Mouse (Mus musculus) bone marrow macrophage, adult 2 months (primary cell): ENCODE data around the gene Wfdc2. TPM values are rescaled to one million over a fixed set of nuclear protein-coding genes. Genes with fewer than 3 reads are reported as not detected.

Experiments used
- H3K27ac ChIP-seq: 2 replicates; pipeline ENCODE4 v1.5.1; 2012; ENCODE audit warnings: low read depth, low read length; ENCODE audit not compliant: insufficient read depth
- H3K4me1 ChIP-seq: 2 replicates; pipeline ENCODE4 v1.6.1; 2012; ENCODE audit warnings: low read length; ENCODE audit not compliant: control insufficient read depth, insufficient read depth
- H3K4me3 ChIP-seq: 2 replicates; pipeline ENCODE4 v1.5.1; 2012; ENCODE audit warnings: mild to moderate bottlenecking, low read length, moderate library complexity; ENCODE audit not compliant: insufficient read depth
- CTCF ChIP-seq: IDR thresholded peaks from 2 replicates; pipeline ENCODE4 v1.5.1; 2012; ENCODE audit warnings: low read depth, mild to moderate bottlenecking, low read length, moderate library complexity
- POLR2A ChIP-seq: IDR thresholded peaks from 2 replicates; pipeline ENCODE4 v1.6.1; 2012; ENCODE audit warnings: mild to moderate bottlenecking, low read depth, low read length, borderline replicate concordance
- polyA plus RNA-seq: library from polyadenylated mRNA; stranded (reverse); fragments of >200 nt; gene quantifications from 2 replicates; pipeline ENCODE4 v1.2.4, GENCODE M21; 2012; ENCODE audit not compliant: missing spikeins, insufficient read depth, insufficient read length

Gene Wfdc2
- polyA plus RNA-seq, 1 experiment, result not detected

DNA sequence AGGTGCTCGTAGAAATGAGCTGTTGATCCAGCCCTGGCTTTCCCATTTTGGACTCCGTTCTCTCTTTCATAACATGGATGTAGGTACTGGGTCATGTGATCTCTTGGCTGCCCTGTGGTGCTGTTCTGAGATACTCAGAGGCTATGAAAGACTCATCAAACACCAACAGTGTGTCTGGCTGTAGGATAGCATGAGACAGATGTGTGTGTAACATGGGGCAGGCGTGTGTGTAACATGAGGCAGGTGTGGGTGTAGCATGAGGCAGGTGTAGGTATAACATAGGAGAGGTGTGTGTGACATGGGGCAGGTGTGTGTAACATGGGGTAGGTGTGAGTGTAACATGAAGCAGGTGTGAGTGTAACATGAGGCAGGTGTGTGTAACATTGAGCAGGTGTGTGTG lies 53.2 kb downstream of the Wfdc2 start:
- Histone ChIP-seq H3K27ac (no peak overlapping the region), H3K4me3 (no peak overlapping the region), H3K4me1 (no peaks in the 10 kb centered on the region)
- TF ChIP-seq POLR2A (no peak), CTCF (no peak)

Other genes starting within 250 kb of the Wfdc2 start
- gene Svs6, start 245.7 kb upstream of the Wfdc2 start, polyA plus RNA-seq, result not detected in 2 replicates
- gene Svs5, start 229.7 kb upstream of the Wfdc2 start, polyA plus RNA-seq, result not detected in 2 replicates
- gene Slpi, start 173.3 kb upstream of the Wfdc2 start, polyA plus RNA-seq, result 2.1 and 2.3 TPM in 2 replicates
- gene Rbpjl, start 159.3 kb upstream of the Wfdc2 start, polyA plus RNA-seq, result not detected in 2 replicates
- not detected in 2 replicates for gene Matn4, start 157.3 kb upstream of the Wfdc2 start, polyA plus RNA-seq
- 125 and 132 TPM in 2 replicates for gene Sdc4, start 118.5 kb upstream of the Wfdc2 start, polyA plus RNA-seq
- 33.3 and 33.9 TPM in 2 replicates for gene Sys1, start 105.4 kb upstream of the Wfdc2 start, polyA plus RNA-seq
- not detected in 2 replicates for gene Gm20458, start 101.4 kb upstream of the Wfdc2 start, polyA plus RNA-seq
- gene Trp53tg5, start 88.7 kb upstream of the Wfdc2 start, polyA plus RNA-seq, result not detected in 2 replicates
- gene Dbndd2, start 76.3 kb upstream of the Wfdc2 start, polyA plus RNA-seq, result 67.6 and 75.8 TPM in 2 replicates
- gene Pigt, start 64.9 kb upstream of the Wfdc2 start, polyA plus RNA-seq, result 58.5 and 80.9 TPM in 2 replicates
- not detected in 2 replicates for gene Spint3, start 11.0 kb downstream of the Wfdc2 start, polyA plus RNA-seq
- gene Wfdc6a, start 23.0 kb downstream of the Wfdc2 start, polyA plus RNA-seq, result not detected in 2 replicates
- gene Eppin, start 31.2 kb downstream of the Wfdc2 start, polyA plus RNA-seq, result not detected in 2 replicates
- not detected in 2 replicates for gene Wfdc6b, start 51.1 kb downstream of the Wfdc2 start, polyA plus RNA-seq
- not detected in 2 replicates for gene Wfdc8, start 51.2 kb downstream of the Wfdc2 start, polyA plus RNA-seq
- not detected in 2 replicates for gene Wfdc16, start 76.4 kb downstream of the Wfdc2 start, polyA plus RNA-seq
- not detected in 2 replicates for gene Wfdc10, start 93.6 kb downstream of the Wfdc2 start, polyA plus RNA-seq
- not detected in 2 replicates for gene Wfdc9, start 94.2 kb downstream of the Wfdc2 start, polyA plus RNA-seq
- not detected in 2 replicates for gene Wfdc11, start 111.7 kb downstream of the Wfdc2 start, polyA plus RNA-seq
- gene Wfdc13, start 122.7 kb downstream of the Wfdc2 start, polyA plus RNA-seq, result not detected in 2 replicates
- gene Spint4, start 136.1 kb downstream of the Wfdc2 start, polyA plus RNA-seq, result not detected in 2 replicates
- gene Spint5, start 152.9 kb downstream of the Wfdc2 start, polyA plus RNA-seq, result not detected in 2 replicates
- not detected in 2 replicates for gene Wfdc3, start 183.5 kb downstream of the Wfdc2 start, polyA plus RNA-seq
- gene Dnttip1, start 183.6 kb downstream of the Wfdc2 start, polyA plus RNA-seq, result 33.4 and 33.7 TPM in 2 replicates
- 93.9 and 99.8 TPM in 2 replicates for gene Ube2c, start 207.5 kb downstream of the Wfdc2 start, polyA plus RNA-seq
- gene Tnnc2, start 217.6 kb downstream of the Wfdc2 start, polyA plus RNA-seq, result 0.80 TPM in 1 of 2 replicates, not detected in the other
- gene Snx21, start 223.4 kb downstream of the Wfdc2 start, polyA plus RNA-seq, result 14.6 and 20.3 TPM in 2 replicates
- 26.8 and 27.6 TPM in 2 replicates for gene Acot8, start 242.5 kb downstream of the Wfdc2 start, polyA plus RNA-seq
- gene Zswim3, start 242.7 kb downstream of the Wfdc2 start, polyA plus RNA-seq, result 5.0 and 7.3 TPM in 2 replicates